Comparison of ENCODE assay signal across 13 mouse cellular contexts in the genomic region with DNA sequence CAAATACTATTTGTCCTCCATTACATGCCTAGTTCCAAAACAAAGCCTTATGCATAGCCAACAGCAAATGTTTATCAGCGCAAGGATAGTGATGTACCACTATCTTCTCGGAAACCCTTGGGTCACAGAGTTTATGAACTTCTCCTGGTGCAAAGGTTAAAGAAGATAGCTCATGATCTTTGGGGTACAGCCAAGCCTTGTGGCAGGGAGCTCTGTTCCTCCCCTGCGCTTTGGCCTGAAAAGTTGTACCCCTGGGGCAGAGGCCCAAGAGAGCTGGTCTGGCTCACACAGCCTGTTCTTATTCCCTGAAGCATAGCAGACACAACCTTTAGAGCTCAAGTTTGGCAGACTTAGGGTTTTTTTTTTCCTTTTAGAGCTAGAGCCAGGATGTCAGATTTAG.
DNase-seq lines count a peak whose midpoint lies in the region.
"Had no signal": no experiment of that assay in that cellular context is flagged by ENCODE, and none has a peak within 500 bp of the region (broad histone marks: within the 10 kb centered on the region; RNA-seq: fewer than 3 reads in every experiment).

No protein-coding gene starts in this region.

- peak; percentile 25 to 35 for DNase-seq in heart, adult 18-20 months
- DNase-seq in heart, embryonic 10.5 days (ENCODE audit: low spot score): no peak
- peak; percentile 3 to 4 for DNase-seq in spleen, postnatal 36 days (ENCODE audit: low spot score in 2 of 2)
- DNase-seq in spleen, postnatal 14 days (ENCODE audit: low spot score in 2 of 2): no peak
- peak; percentile 11 for DNase-seq in fibroblast of lung, adult 2 months (ENCODE audit: low read depth)
- DNase-seq in MN1 (ENCODE audit: low spot score): no peak
- DNase-seq in left cerebral cortex, postnatal 25 days (ENCODE audit: low spot score in 2 of 2): no peak
- DNase-seq: cerebellum, postnatal 14 days had no signal

- H3K9me3 ChIP-seq in heart, embryonic 10.5 days: no peaks in the 10 kb centered on the region
- H3K9me3 ChIP-seq: embryonic facial prominence, embryonic 12.5 days; forebrain, embryonic 13.5 days; hindbrain, embryonic 12.5 days; lung, embryonic 15.5 days had no signal

- no peak overlapping the region for H3K27ac ChIP-seq in heart, embryonic 10.5 days
- H3K27ac ChIP-seq: embryonic facial prominence, embryonic 12.5 days; forebrain, embryonic 13.5 days; hindbrain, embryonic 12.5 days; lung, embryonic 15.5 days had no signal

- no peaks in the 10 kb centered on the region for H3K36me3 ChIP-seq in heart, embryonic 10.5 days
- H3K36me3 ChIP-seq: embryonic facial prominence, embryonic 12.5 days; hindbrain, embryonic 12.5 days; lung, embryonic 15.5 days had no signal

- intact Hi-C loops in left cerebral cortex, postnatal 25 days (cut with DNase I): no loop called here

- no peak overlapping the region for H3K4me3 ChIP-seq in heart, embryonic 10.5 days
- H3K4me3 ChIP-seq: embryonic facial prominence, embryonic 12.5 days; forebrain, embryonic 13.5 days; hindbrain, embryonic 12.5 days; lung, embryonic 15.5 days; myocyte had no signal

- H3K27me3 ChIP-seq in heart, embryonic 10.5 days (ENCODE audit: insufficient read depth, poor library complexity, severe bottlenecking): peaks cover 24% of the 10 kb centered on the region; the same call in 1 of the 2 replicates
- H3K27me3 ChIP-seq: embryonic facial prominence, embryonic 12.5 days; forebrain, embryonic 13.5 days; hindbrain, embryonic 12.5 days; lung, embryonic 15.5 days had no signal

- no peaks in the 10 kb centered on the region for H3K4me1 ChIP-seq in heart, embryonic 10.5 days
- H3K4me1 ChIP-seq: embryonic facial prominence, embryonic 12.5 days; forebrain, embryonic 13.5 days; hindbrain, embryonic 12.5 days; lung, embryonic 15.5 days had no signal

- 83% methylated on average over 3 of the region's 3 CpGs for WGBS in heart, embryonic 10.5 days

Comparison
In these comparisons a context has a peak if more than half of its experiments do, and no peak if none do; other contexts are left out.
1. DNase-seq: peak in heart, adult 18-20 months (2 of 2), spleen, postnatal 36 days (2 of 2) and fibroblast of lung, adult 2 months (single experiment); none in heart, embryonic 10.5 days (single experiment), spleen, postnatal 14 days (0 of 2), MN1 (single experiment) and left cerebral cortex, postnatal 25 days (0 of 2).